31 mouse cellular contexts compared by ENCODE assay signal in the genomic region with DNA sequence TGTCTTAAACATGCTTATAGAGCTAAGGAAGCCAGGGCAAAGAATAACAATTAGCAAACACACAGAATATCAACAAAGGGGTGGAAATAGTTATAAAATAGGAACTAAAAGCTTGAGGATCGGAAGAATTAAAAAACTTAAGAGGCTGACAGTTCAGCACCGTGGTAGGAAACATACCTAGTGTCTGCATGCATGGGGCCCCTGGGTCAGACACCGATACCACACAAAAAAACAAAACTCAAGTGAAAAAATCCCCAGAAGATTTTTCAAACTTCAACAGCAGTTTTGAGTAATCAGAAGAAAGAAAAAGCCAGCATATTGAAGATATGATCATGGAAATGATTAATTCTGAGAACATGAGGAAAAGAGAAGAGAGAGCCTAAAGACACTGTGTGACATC. TPM values are rescaled to one million over a fixed set of nuclear protein-coding genes. Genes with fewer than 3 reads are reported as not detected.
"Had no signal": no experiment of that assay in that cellular context is flagged by ENCODE, and none has a peak within 500 bp of the region (broad histone marks: within the 10 kb centered on the region; RNA-seq: fewer than 3 reads in every experiment).

No protein-coding gene starts in this region.

- H3K4me2 ChIP-seq: embryonic facial prominence, embryonic 12.5 days; embryonic facial prominence, embryonic 13.5 days; embryonic facial prominence, embryonic 15.5 days; forebrain, embryonic 12.5 days; forebrain, embryonic 13.5 days; forebrain, embryonic 15.5 days had no signal

- DNase-seq: cerebellum, adult 9-10 months; cerebellum, adult 9-11 months; cerebellum, postnatal 10 days; cerebellum, postnatal 14 days; cerebellum, postnatal 25 days; cerebellum, postnatal 36 days; embryo, embryonic 11 days; forebrain, postnatal 0 days; gastrocnemius, adult 2 months; gastrocnemius, postnatal 10 days; gastrocnemius, postnatal 14 days; gastrocnemius, postnatal 25 days; gastrocnemius, postnatal 36 days; heart, adult 18-20 months; heart, adult 2 months had no signal

- H3K4me1 ChIP-seq: embryonic facial prominence, embryonic 10.5 days; embryonic facial prominence, embryonic 12.5 days; forebrain, embryonic 10.5 days; forebrain, embryonic 12.5 days; forebrain, embryonic 13.5 days had no signal

- H3K4me3 ChIP-seq: embryonic facial prominence, embryonic 10.5 days; embryonic facial prominence, embryonic 12.5 days; embryonic facial prominence, embryonic 13.5 days; embryonic facial prominence, embryonic 15.5 days; erythroblast, embryonic 14.5 days; forebrain, embryonic 10.5 days; forebrain, embryonic 12.5 days; forebrain, embryonic 13.5 days; forebrain, embryonic 15.5 days; gastrocnemius, adult 2 months; heart, adult 2 months had no signal

- H3K27me3 ChIP-seq: embryonic facial prominence, embryonic 12.5 days; embryonic facial prominence, embryonic 13.5 days; embryonic facial prominence, embryonic 15.5 days; forebrain, embryonic 12.5 days; forebrain, embryonic 13.5 days; forebrain, embryonic 15.5 days had no signal

- H3K9ac ChIP-seq: embryonic facial prominence, embryonic 12.5 days; embryonic facial prominence, embryonic 13.5 days; embryonic facial prominence, embryonic 15.5 days; forebrain, embryonic 12.5 days; forebrain, embryonic 13.5 days; forebrain, embryonic 15.5 days; forebrain, postnatal 0 days had no signal

- ATAC-seq: forebrain, embryonic 13.5 days; forebrain, embryonic 14.5 days; forebrain, embryonic 15.5 days; forebrain, embryonic 16.5 days; forebrain, postnatal 0 days had no signal

- H3K27ac ChIP-seq: embryonic facial prominence, embryonic 10.5 days; embryonic facial prominence, embryonic 12.5 days; embryonic facial prominence, embryonic 13.5 days; embryonic facial prominence, embryonic 15.5 days; forebrain, embryonic 10.5 days; forebrain, embryonic 12.5 days; forebrain, embryonic 13.5 days; forebrain, embryonic 15.5 days; gastrocnemius, adult 2 months; heart, adult 2 months had no signal

- H3K36me3 ChIP-seq: embryonic facial prominence, embryonic 10.5 days; embryonic facial prominence, embryonic 12.5 days; embryonic facial prominence, embryonic 13.5 days; embryonic facial prominence, embryonic 15.5 days; forebrain, embryonic 10.5 days; forebrain, embryonic 12.5 days; forebrain, embryonic 15.5 days had no signal

- H3K9me3 ChIP-seq: embryonic facial prominence, embryonic 10.5 days; embryonic facial prominence, embryonic 12.5 days; embryonic facial prominence, embryonic 13.5 days; embryonic facial prominence, embryonic 15.5 days; forebrain, embryonic 10.5 days; forebrain, embryonic 12.5 days; forebrain, embryonic 13.5 days; forebrain, embryonic 15.5 days had no signal

RNA-seq across cellular contexts. Expression of a gene that starts 5.1 kb away (rescaled TPM):
- total RNA-seq: common myeloid progenitor, adult 5-6 weeks had no signal
- polyA plus RNA-seq: erythroblast, embryonic 14.5 days had no signal

RNA-seq across cellular contexts. Expression of a gene that starts 8.9 kb away (rescaled TPM):
- total RNA-seq: forebrain, postnatal 0 days had no signal
- polyA plus RNA-seq: cortical plate, adult 2 months; embryonic facial prominence, embryonic 10.5 days; embryonic facial prominence, embryonic 11.5 days; embryonic facial prominence, embryonic 12.5 days; embryonic facial prominence, embryonic 13.5 days; erythroblast, embryonic 14.5 days; forebrain, embryonic 10.5 days; forebrain, embryonic 11.5 days; forebrain, embryonic 12.5 days; forebrain, embryonic 13.5 days; forebrain, embryonic 14.5 days; forebrain, embryonic 15.5 days; forebrain, embryonic 16.5 days; forebrain, postnatal 0 days had no signal

RNA-seq across cellular contexts. Expression of a gene that starts 11.9 kb away (rescaled TPM):
- total RNA-seq: gastrocnemius, adult 2 months; gastrocnemius, postnatal 25 days; heart, adult 8-10 months had no signal
- polyA plus RNA-seq: erythroblast, embryonic 14.5 days; forebrain, embryonic 10.5 days; forebrain, embryonic 16.5 days had no signal
